Mouse (Mus musculus) inflammation-experienced regulatory T-cells, adult 6 months (primary cell): ENCODE results near the gene Zfp967. TPM values are rescaled to one million over a fixed set of nuclear protein-coding genes. Genes with fewer than 3 reads are reported as not detected.
"Not testable (repeated sequence)": the region's sequence is repeated elsewhere in the genome, so short reads cannot be mapped to it uniquely, and the experiment has no call there.

Experiments
- ATAC-seq: one replicate; pipeline ENCODE4 v1.8.0; 2017
- polyA plus RNA-seq, 3 experiments: library from polyadenylated mRNA; unstranded; fragments of 100-300 nt; shearing (Covaris generic); gene quantifications; one replicate each; pipeline ENCODE4 v1.2.1; 2017

Zfp967 gene
- not detected for polyA plus RNA-seq

DNA sequence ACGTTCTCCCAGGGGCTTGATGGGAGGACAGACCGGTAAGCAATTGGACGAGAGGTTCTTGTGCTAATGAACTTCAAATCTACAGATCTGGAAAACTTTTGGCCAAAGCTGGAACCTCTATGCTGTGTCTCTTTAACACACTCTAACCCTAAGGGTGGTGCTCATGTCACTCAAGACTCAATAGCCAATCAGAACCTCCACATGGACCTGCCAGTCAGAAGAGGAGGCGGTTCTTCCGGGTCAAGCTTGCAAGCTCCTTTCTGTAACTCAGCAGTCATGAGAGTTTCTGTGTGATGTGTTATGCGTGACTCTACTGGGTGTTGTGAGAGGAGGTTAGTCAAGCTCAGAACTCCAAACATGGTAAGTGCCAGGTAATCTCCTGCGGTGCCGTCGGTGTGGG lies at the start of gene Zfp967:
Gene Zfp967 (plus strand): TSS at position 301 of the 400 bp plus-strand sequence.
- not testable (repeated sequence) for ATAC-seq

DNA sequence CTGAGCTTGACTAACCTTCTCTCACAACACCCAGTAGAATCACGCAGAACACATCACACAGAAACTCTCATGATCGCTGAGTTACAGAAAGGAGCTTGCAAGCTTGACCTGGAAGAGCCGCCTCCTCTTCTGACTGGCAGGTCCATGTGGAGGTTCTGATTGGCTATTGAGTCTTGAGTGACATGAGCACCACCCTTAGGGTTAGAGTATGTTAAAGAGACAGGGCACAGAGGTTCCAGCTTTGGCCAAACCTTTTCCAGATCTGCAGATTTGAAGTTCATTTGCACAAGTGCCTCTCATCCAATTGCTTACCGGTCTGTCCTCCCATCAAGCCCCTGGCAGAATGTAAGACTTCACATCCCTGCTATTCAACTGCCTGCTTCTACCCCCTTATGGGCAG lies 34.2 kb upstream of the Zfp967 start, which contains the start of gene Gm14434:
Gene Gm14434 (minus strand): TSS at position 101 of the 400 bp plus-strand sequence.
- ATAC-seq: not testable (repeated sequence)

Other genes starting within 250 kb of the Zfp967 start
- gene Gm11009, start 201.6 kb upstream of the Zfp967 start, polyA plus RNA-seq: not detected
- 10 to 100 TPM; 10.5 to 15.6 (median 10.8) TPM for gene Gm14435, start 97.5 kb upstream of the Zfp967 start, polyA plus RNA-seq
- 10 to 100 TPM in 2 of 3 experiments, 1 to 10 TPM in 1; 7.9 to 36.8 (median 23.1) TPM for gene Gm14434, start 34.3 kb upstream of the Zfp967 start, polyA plus RNA-seq
- gene Gm14308, start 115.3 kb downstream of the Zfp967 start, polyA plus RNA-seq: 1 to 10 TPM; 2.6 to 9.6 (median 8.0) TPM
- 1 to 10 TPM; 8.0 to 9.7 (median 8.6) TPM for gene Zfp973, start 149.5 kb downstream of the Zfp967 start, polyA plus RNA-seq
- gene Gm14305, start 187.3 kb downstream of the Zfp967 start, polyA plus RNA-seq: 10 to 100 TPM in 2 of 3 experiments, 1 to 10 TPM in 1; 6.5 to 20.6 (median 15.0) TPM